Mouse (Mus musculus) embryo, embryonic 11 days (tissue): ENCODE results near the gene Usp45.

ENCODE experiments used
- DNase-seq: peaks from one replicate; pipeline ENCODE4 v3.0.0-alpha.2; 2015

Usp45 gene

GRCm38 (mm10) chr4:21793631-21794030, 26.7 kb downstream of the Usp45 start:
- no peak for DNase-seq

GRCm38 (mm10) chr4:21801013-21801412, 34.1 kb downstream of the Usp45 start:
- no peak for DNase-seq

GRCm38 (mm10) chr4:21801620-21802019, 34.7 kb downstream of the Usp45 start:
- no peak for DNase-seq

- peak; percentile 27 for DNase-seq
These were observed 40.2 kb downstream of the Usp45 start for GRCm38 (mm10) chr4:21807204-21807603.

GRCm38 (mm10) chr4:21810608-21811007, 43.7 kb downstream of the Usp45 start:
- DNase-seq = no peak

- DNase-seq = no peak
These were observed 45.7 kb downstream of the Usp45 start for GRCm38 (mm10) chr4:21812635-21813034.

GRCm38 (mm10) chr4:21814029-21814428, 47.1 kb downstream of the Usp45 start:
- DNase-seq = peak; percentile 85

- no peak for DNase-seq
These were observed 59.7 kb downstream of the Usp45 start for GRCm38 (mm10) chr4:21826616-21827015.

- DNase-seq = no peak
These were observed 65.9 kb downstream of the Usp45 start for GRCm38 (mm10) chr4:21832844-21833243.

- DNase-seq = peak; percentile 98
These were observed 80.7 kb downstream of the Usp45 start, which contains the start of gene Pnisr for GRCm38 (mm10) chr4:21847481-21848286. Pnisr (plus strand) TSS chr4:21847583.

GRCm38 (mm10) chr4:21848287-21848630, 81.3 kb downstream of the Usp45 start:
- peak; percentile 96 for DNase-seq

- no peak for DNase-seq
These were observed 90.5 kb downstream of the Usp45 start for GRCm38 (mm10) chr4:21857481-21857880.

- DNase-seq = no peak
These were observed 98.3 kb downstream of the Usp45 start for GRCm38 (mm10) chr4:21865226-21865625.

GRCm38 (mm10) chr4:21878776-21879175, 111.8 kb downstream of the Usp45 start:
- peak; percentile 10 for DNase-seq

- peak; percentile 89 for DNase-seq
These were observed 112.7 kb downstream of the Usp45 start, which contains the start of gene Coq3 for GRCm38 (mm10) chr4:21879565-21880220. Coq3 (plus strand) TSS chr4:21879673.

GRCm38 (mm10) chr4:21882806-21883205, 115.8 kb downstream of the Usp45 start:
- DNase-seq = no peak

GRCm38 (mm10) chr4:21885831-21886230, 118.9 kb downstream of the Usp45 start:
- DNase-seq = no peak
